Mouse (Mus musculus) liver, adult 2 months (tissue): Measurements from ENCODE around the gene Rangrf.

Experiments used
- CTCF ChIP-seq: fragments of 200-500 bp; IDR thresholded peaks from 2 replicates; pipeline ENCODE4 v1.5.1; 2011; ENCODE audit warnings: low read depth, low read length, control low read depth
- POLR2A ChIP-seq: fragments of 200-500 bp; IDR thresholded peaks from 2 replicates; pipeline ENCODE4 v1.6.1; 2011; ENCODE audit warnings: low read length, control low read depth; ENCODE audit not compliant: insufficient read depth; ENCODE audit errors: extremely low read depth

- TF ChIP-seq CTCF (no peak), POLR2A (no peak)
These were observed 19.4 kb upstream of the Rangrf start for GRCm38 (mm10) chr11:68994377-68994776.
